Mouse (Mus musculus): Measurements from ENCODE around the gene Zfp90. TPM values are rescaled to one million over a fixed set of nuclear protein-coding genes. Genes with fewer than 3 reads are reported as not detected.

Gene Zfp90
- polyA plus RNA-seq, 1 experiment from 2014 or later = 19.8 TPM

DNA sequence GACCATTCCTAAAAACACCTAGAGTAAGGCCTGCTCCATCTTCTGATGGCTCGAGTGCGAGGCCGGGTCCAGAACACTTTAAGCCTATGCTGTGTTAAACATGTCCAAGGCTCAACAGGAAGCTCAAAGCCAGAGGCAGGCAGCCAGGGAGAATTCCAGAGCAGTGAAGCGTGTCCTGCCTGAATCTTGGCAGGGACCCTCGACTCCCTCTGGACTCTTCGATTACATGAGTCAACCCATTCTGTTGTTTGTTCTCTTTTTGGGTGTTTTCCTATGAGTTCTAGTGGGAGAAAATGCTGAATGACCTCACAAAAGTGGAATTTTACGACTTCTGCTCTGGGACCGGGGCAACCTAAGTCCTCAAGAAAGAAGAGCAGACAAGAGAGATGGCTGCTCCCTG is 15.4 kb upstream of the Zfp90 start:
- WGBS = 30% methylated on average over 8 of the region's 8 CpGs
- Histone ChIP-seq H3K4me2 (replicated peaks; ENCODE audit: low read depth, low read length) (peak overlapping the region; percentile 19; the same call in 1 of the 2 replicates), H3K4me1 (ENCODE audit: insufficient read depth, low read length) (peaks cover 25% of the 10 kb centered on the region), H3K4me3 (ENCODE audit: low read length) (no peak overlapping the region), H3K27ac (ENCODE audit: low read length) (peak overlapping the region; percentile 62), H3K9ac (replicated peaks; ENCODE audit: low read length) (no peak overlapping the region), H3K36me3 (ENCODE audit: insufficient read depth, low read length) (no peaks in the 10 kb centered on the region), H3K9me3 (ENCODE audit: low read length) (no peaks in the 10 kb centered on the region), H3K27me3 (ENCODE audit: insufficient read depth, low read length) (no peaks in the 10 kb centered on the region)
- peak; percentile 83 for ATAC-seq (ENCODE audit: low FRiP score, low TSS enrichment)

DNA sequence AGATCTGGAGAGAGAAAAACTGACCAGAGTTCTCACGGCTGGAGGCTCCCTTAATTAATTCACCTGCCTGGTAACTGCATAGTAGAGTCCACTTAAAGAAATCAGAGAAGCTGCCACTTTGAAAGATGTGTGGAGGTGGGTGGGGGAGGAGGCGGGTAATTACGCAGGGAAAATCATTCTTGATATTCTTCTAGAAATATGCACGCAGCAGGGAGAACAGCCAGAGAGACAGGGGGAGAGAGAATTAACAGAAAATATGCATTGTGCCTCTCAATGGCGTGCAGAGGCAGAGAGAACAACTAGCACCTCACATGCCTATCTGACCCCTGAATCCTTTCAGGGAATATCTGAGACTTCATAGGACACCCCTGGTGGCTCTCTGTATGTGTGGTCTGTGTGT is 14.9 kb upstream of the Zfp90 start:
- H3K4me2 ChIP-seq (replicated peaks; ENCODE audit: low read depth, low read length) = peak overlapping the region; percentile 19; the same call in 1 of the 2 replicates
- H3K4me1 ChIP-seq (ENCODE audit: insufficient read depth, low read length) = peaks cover 30% of the 10 kb centered on the region
- no peaks in the 10 kb centered on the region for H3K9me3 ChIP-seq (ENCODE audit: low read length)
- H3K27ac ChIP-seq (ENCODE audit: low read length) = peak overlapping the region; percentile 62
- H3K4me3 ChIP-seq (ENCODE audit: low read length) = no peak overlapping the region
- ATAC-seq (ENCODE audit: low FRiP score, low TSS enrichment) = peak; percentile 16; the same call in 1 of the 2 replicates
- no peaks in the 10 kb centered on the region for H3K36me3 ChIP-seq (ENCODE audit: insufficient read depth, low read length)
- H3K9ac ChIP-seq (replicated peaks; ENCODE audit: low read length) = no peak overlapping the region
- 19% methylated on average over 5 of the region's 5 CpGs for WGBS
- no peaks in the 10 kb centered on the region for H3K27me3 ChIP-seq (ENCODE audit: insufficient read depth, low read length)

DNA sequence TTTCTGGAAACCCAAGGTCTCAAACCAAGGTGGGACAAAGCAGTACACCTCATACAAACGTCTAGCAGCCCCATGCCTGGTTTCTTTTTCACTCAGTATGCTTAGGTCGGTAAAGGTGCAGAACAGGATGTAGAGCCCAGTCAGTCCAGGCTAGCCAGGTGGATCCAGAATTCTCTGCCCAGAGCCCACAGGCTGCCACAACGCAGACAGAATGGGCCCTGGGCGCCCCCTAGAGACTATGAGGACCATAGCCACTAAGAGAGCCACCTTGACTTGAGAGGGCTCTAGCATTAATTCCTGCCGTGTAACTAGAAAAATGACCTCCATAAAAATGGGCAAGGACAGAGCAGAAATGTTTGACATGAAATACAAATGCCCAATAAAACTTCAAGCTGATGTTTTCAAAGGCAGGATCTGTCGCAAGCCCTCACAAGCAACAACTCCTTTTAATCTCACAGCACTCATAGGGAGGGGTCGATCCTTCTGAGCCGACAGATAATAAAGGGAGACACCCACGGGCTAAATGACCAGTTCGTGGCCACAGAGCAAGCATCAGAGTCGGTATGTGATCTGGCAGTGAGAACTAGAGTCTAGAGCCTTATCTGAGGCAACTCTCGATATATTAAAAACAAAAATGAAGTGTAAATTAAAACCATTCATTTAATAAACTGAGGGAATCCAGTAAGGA is 11.7 kb upstream of the Zfp90 start:
- H3K36me3 ChIP-seq (ENCODE audit: insufficient read depth, low read length) = no peaks in the 10 kb centered on the region
- 26% methylated on average over 12 of the region's 12 CpGs for WGBS
- 0 out of 2 replicates have a peak, but pooled peaks have one; percentile 49 for ATAC-seq (ENCODE audit: low FRiP score, low TSS enrichment)
- no peak overlapping the region for H3K4me2 ChIP-seq (replicated peaks; ENCODE audit: low read depth, low read length)
- no peak overlapping the region for H3K27ac ChIP-seq (ENCODE audit: low read length)
- no peak overlapping the region for H3K4me3 ChIP-seq (ENCODE audit: low read length)
- no peak overlapping the region for H3K9ac ChIP-seq (replicated peaks; ENCODE audit: low read length)
- no peaks in the 10 kb centered on the region for H3K27me3 ChIP-seq (ENCODE audit: insufficient read depth, low read length)
- peaks cover 31% of the 10 kb centered on the region for H3K4me1 ChIP-seq (ENCODE audit: insufficient read depth, low read length)
- H3K9me3 ChIP-seq (ENCODE audit: low read length) = no peaks in the 10 kb centered on the region

DNA sequence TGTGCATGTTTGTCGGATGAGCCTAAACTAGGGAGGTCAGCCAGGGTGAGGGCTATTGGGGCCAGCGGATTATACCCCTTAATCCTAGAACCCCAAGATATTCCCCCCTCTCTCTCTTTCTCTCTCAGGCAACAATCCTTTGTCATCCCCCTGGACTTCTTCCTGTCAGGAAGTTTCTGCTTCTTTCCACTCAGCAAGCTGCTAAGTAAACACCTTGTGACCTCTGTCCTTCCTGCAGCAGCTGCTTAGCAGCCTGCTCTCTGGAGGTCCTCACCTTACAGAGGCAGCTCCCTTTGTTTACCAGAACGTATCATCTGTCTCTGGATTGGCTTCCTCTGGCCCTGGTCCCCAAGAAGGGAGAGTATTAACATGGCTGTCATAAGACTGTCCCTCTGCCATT is 10.3 kb upstream of the Zfp90 start:
- no peaks in the 10 kb centered on the region for H3K9me3 ChIP-seq (ENCODE audit: low read length)
- no peak overlapping the region for H3K4me2 ChIP-seq (replicated peaks; ENCODE audit: low read depth, low read length)
- H3K27me3 ChIP-seq (ENCODE audit: insufficient read depth, low read length) = no peaks in the 10 kb centered on the region
- no peak overlapping the region for H3K4me3 ChIP-seq (ENCODE audit: low read length)
- no peaks in the 10 kb centered on the region for H3K36me3 ChIP-seq (ENCODE audit: insufficient read depth, low read length)
- H3K27ac ChIP-seq (ENCODE audit: low read length) = no peak overlapping the region
- 37% methylated on average over 3 of the region's 3 CpGs for WGBS
- no peak overlapping the region for H3K9ac ChIP-seq (replicated peaks; ENCODE audit: low read length)
- peak; percentile 24; the same call in 1 of the 2 replicates for ATAC-seq (ENCODE audit: low FRiP score, low TSS enrichment)
- peaks cover 25% of the 10 kb centered on the region for H3K4me1 ChIP-seq (ENCODE audit: insufficient read depth, low read length)

DNA sequence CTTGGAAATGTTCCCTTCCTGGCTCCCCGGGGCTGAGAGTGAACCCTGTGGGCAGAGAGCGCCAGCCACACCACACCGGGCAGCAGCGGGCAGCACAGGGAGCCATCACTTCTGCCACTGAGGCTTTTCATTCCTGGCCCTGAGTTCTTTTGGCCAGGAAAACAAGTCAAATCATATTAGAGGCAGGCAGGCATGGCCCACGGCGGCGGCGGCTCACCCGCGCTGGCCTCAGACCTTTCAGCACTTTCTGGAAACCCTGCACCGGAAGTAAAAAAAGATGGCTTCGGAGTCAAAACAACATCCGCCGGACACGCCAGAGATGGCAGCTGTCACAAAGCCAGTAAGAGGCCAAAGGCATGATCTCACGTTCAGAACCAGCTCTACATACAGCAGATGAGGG is 9.3 kb upstream of the Zfp90 start:
- Histone ChIP-seq H3K9ac (replicated peaks; ENCODE audit: low read length) (no peak overlapping the region), H3K4me3 (ENCODE audit: low read length) (no peak overlapping the region), H3K4me2 (replicated peaks; ENCODE audit: low read depth, low read length) (no peak overlapping the region), H3K36me3 (ENCODE audit: insufficient read depth, low read length) (no peaks in the 10 kb centered on the region), H3K27ac (ENCODE audit: low read length) (no peak overlapping the region), H3K27me3 (ENCODE audit: insufficient read depth, low read length) (no peaks in the 10 kb centered on the region), H3K9me3 (ENCODE audit: low read length) (no peaks in the 10 kb centered on the region), H3K4me1 (ENCODE audit: insufficient read depth, low read length) (peaks cover 16% of the 10 kb centered on the region)
- ATAC-seq (ENCODE audit: low FRiP score, low TSS enrichment) = no peak
- WGBS = 55% methylated on average over 16 of the region's 16 CpGs

DNA sequence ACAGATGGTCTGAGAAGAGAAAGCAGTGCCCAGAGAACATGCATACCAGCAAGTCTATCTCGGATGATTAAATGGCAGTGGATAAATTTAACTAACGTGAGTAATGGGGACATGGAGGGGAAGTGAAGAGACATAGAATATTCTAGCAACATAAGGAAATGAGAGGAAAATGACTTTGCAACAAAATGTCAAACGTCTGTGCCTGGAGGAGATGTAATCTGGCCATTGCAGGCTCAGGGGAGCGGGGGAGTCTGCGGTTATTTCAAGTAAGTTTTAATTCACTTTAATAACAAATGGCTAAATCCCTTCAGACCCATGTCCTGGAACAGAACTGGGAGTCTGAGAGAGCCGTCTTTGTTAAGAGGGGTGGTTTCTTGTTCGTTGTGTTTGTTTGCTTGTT is 5.1 kb upstream of the Zfp90 start:
- Histone ChIP-seq H3K9me3 (ENCODE audit: low read length) (no peaks in the 10 kb centered on the region), H3K4me3 (ENCODE audit: low read length) (no peak overlapping the region), H3K4me1 (ENCODE audit: insufficient read depth, low read length) (peaks cover 8% of the 10 kb centered on the region), H3K36me3 (ENCODE audit: insufficient read depth, low read length) (no peaks in the 10 kb centered on the region), H3K27ac (ENCODE audit: low read length) (no peak overlapping the region), H3K4me2 (replicated peaks; ENCODE audit: low read depth, low read length) (no peak overlapping the region), H3K9ac (replicated peaks; ENCODE audit: low read length) (no peak overlapping the region), H3K27me3 (ENCODE audit: insufficient read depth, low read length) (0 out of 2 replicates have a peak, but pooled peaks cover 3% of the 10 kb centered on the region)
- 49% methylated on average over 7 of the region's 7 CpGs for WGBS
- no peak for ATAC-seq (ENCODE audit: low FRiP score, low TSS enrichment)

DNA sequence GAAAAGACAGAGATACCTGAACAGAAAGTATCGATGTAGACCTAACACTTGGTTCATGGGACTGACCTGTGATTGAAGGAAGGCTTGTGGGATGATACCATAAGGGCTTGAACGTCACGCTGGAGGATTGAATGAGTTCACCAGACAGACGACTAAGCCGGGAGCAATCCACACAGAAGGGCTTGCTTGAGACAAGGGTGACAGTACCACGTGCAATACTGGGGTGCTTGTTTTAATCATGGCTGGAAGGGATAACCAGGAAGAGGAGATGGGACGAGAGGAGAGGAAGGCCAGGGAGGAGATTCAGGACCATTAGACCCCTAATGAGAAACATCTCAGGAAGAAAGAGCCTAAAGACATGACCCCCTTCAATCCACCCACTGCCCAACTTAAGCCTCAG is 4.6 kb upstream of the Zfp90 start:
- Histone ChIP-seq H3K4me1 (ENCODE audit: insufficient read depth, low read length) (peaks cover 6% of the 10 kb centered on the region; the same call in 1 of the 2 replicates), H3K9ac (replicated peaks; ENCODE audit: low read length) (no peak overlapping the region)
- no peak for ATAC-seq (ENCODE audit: low FRiP score, low TSS enrichment)

DNA sequence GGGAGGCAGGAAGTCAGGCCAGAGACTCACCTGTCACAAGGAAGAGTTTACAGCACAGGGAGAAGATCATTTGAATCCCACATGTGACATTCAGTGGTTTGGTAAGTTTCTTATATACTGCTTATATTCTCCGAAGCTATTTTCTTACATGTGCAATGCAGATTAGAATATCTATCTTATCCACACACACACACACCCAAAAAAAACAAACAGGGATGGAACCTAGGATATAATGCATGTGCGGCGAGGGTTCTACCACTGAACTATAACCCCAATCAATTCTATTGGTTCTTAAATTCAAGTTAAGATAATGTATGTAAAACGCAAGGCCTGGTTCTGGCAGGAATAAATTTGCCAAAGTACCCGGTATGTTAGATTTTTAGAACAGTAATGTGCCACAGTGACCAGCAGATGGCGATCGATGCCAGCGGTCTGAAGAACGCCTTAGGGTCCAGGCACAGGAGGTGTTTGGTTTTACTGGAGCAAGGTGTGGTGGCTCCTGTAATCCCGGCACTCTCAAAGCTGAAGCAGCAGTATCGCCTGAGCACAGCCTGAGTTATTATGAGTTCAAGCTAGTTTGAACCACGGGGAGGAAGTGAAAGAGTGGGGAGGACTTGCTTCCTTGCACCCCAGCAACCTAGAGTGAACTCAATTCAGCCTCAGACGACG is 3.2 kb upstream of the Zfp90 start:
- Histone ChIP-seq H3K9me3 (ENCODE audit: low read length) (no peaks in the 10 kb centered on the region), H3K4me2 (replicated peaks; ENCODE audit: low read depth, low read length) (no peak overlapping the region), H3K9ac (replicated peaks; ENCODE audit: low read length) (no peak overlapping the region), H3K27ac (ENCODE audit: low read length) (no peak overlapping the region), H3K4me3 (ENCODE audit: low read length) (no peak overlapping the region), H3K4me1 (ENCODE audit: insufficient read depth, low read length) (peaks cover 16% of the 10 kb centered on the region), H3K27me3 (ENCODE audit: insufficient read depth, low read length) (0 out of 2 replicates have a peak, but pooled peaks cover 3% of the 10 kb centered on the region), H3K36me3 (ENCODE audit: insufficient read depth, low read length) (no peaks in the 10 kb centered on the region)
- ATAC-seq (ENCODE audit: low FRiP score, low TSS enrichment) = no peak
- 17% methylated on average over 14 of the region's 14 CpGs for WGBS

More for the DNA sequence above, 4.6 kb upstream of the Zfp90 start:
- Histone ChIP-seq H3K27ac (ENCODE audit: low read length) (no peak overlapping the region), H3K27me3 (ENCODE audit: insufficient read depth, low read length) (0 out of 2 replicates have a peak, but pooled peaks cover 3% of the 10 kb centered on the region), H3K4me3 (ENCODE audit: low read length) (no peak overlapping the region), H3K9me3 (ENCODE audit: low read length) (no peaks in the 10 kb centered on the region), H3K4me2 (replicated peaks; ENCODE audit: low read depth, low read length) (no peak overlapping the region), H3K36me3 (ENCODE audit: insufficient read depth, low read length) (no peaks in the 10 kb centered on the region)
- WGBS = 68% methylated on average over 7 of the region's 7 CpGs

DNA sequence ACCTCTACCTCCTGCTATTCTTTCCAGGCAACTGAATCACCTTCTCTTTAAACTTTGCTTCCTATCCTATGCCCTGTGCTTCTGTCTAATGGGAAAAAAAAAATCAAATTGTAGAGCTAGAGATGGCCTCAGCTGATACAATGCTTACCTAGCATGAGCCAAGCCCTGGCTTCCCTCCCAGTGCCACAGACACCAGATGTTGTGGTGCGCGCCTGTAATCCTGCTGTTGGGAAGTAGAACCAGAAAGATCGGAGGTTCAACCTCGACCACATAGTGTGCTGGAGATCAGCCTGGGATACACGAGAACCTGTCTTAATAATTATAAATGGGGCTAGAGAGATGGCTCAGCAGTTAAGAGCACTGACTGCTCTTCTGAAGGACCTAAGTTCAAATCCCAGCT is 2.6 kb downstream of the Zfp90 start:
- H3K27ac ChIP-seq (ENCODE audit: low read length) = no peak overlapping the region
- no peak overlapping the region for H3K4me3 ChIP-seq (ENCODE audit: low read length)
- ATAC-seq (ENCODE audit: low FRiP score, low TSS enrichment) = no peak
- 98% methylated on average over 5 of the region's 5 CpGs for WGBS
- peaks cover 12% of the 10 kb centered on the region for H3K9me3 ChIP-seq (ENCODE audit: low read length)
- peaks cover 16% of the 10 kb centered on the region for H3K4me1 ChIP-seq (ENCODE audit: insufficient read depth, low read length)
- H3K27me3 ChIP-seq (ENCODE audit: insufficient read depth, low read length) = 0 out of 2 replicates have a peak, but pooled peaks cover under 1% of the 10 kb centered on the region
- H3K4me2 ChIP-seq (replicated peaks; ENCODE audit: low read depth, low read length) = no peak overlapping the region
- H3K9ac ChIP-seq (replicated peaks; ENCODE audit: low read length) = no peak overlapping the region
- H3K36me3 ChIP-seq (ENCODE audit: insufficient read depth, low read length) = peaks cover 46% of the 10 kb centered on the region

DNA sequence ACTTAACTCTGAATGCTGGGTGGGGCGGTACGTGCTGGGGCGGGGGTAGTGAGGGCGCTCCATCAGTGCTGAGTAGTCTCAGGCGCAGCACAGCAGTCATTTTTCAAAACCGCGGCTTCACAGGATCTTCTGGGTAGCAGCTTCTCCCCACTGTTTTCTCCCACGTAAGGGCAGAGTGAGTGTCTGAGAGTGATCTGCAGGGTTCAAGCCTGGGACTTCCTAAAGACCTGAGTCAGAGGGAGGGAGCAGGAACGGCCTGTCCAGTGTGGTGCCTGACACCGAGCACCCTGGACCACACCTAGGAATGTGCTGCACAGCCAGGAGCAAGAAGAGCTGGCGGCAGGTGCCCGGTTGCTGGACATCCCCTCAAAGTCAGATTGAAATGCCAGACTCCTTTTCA is 16.0 kb downstream of the Zfp90 start:
- WGBS = 38% methylated on average over 12 of the region's 12 CpGs
- H3K4me1 ChIP-seq (ENCODE audit: insufficient read depth, low read length) = peaks cover 4% of the 10 kb centered on the region; the same call in 1 of the 2 replicates
- peaks cover 15% of the 10 kb centered on the region for H3K9me3 ChIP-seq (ENCODE audit: low read length)
- ATAC-seq (ENCODE audit: low FRiP score, low TSS enrichment) = no peak
- no peak overlapping the region for H3K9ac ChIP-seq (replicated peaks; ENCODE audit: low read length)
- H3K27me3 ChIP-seq (ENCODE audit: insufficient read depth, low read length) = no peaks in the 10 kb centered on the region
- no peak overlapping the region for H3K27ac ChIP-seq (ENCODE audit: low read length)
- peaks cover 22% of the 10 kb centered on the region for H3K36me3 ChIP-seq (ENCODE audit: insufficient read depth, low read length)
- H3K4me3 ChIP-seq (ENCODE audit: low read length) = no peak overlapping the region
- no peak overlapping the region for H3K4me2 ChIP-seq (replicated peaks; ENCODE audit: low read depth, low read length)

Measured in kidney, embryonic 16.5 days (tissue).